Mouse (Mus musculus) activated CD4-positive, CD25-positive, alpha-beta regulatory T cell (primary cell): ENCODE data around the gene Tmem50b. TPM values are rescaled to one million over a fixed set of nuclear protein-coding genes. Genes with fewer than 3 reads are reported as not detected.

Experiments
- polyA plus RNA-seq, 2 experiments: library from polyadenylated mRNA; unstranded; fragments of 100-300 nt; shearing (Covaris generic); gene quantifications; one replicate each; pipeline ENCODE4 v1.2.1; 2017

Tmem50b gene
- 10 to 100 TPM; 36.0 to 42.7 TPM for polyA plus RNA-seq

DNA sequence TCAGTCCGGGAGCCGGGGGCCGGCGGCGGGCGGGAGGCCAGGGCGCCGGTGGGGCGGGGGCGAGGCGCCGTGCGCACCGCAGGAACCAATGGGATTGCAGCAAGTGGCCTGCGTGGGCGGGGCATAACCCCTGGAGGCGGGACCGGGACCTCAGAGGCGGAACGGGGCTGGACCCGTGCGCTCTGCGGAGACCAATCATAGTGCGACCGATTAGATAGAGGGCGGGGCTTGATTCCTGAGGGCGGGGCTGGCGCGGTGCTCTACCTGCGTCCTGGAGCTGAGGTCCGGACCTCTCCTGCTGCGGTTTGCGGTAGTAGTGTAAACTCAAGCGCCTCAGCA is at the start of gene Tmem50b:
Gene Tmem50b (minus strand): TSS at position 129 of the 339 bp plus-strand sequence.

GRCm38 (mm10) chr16:91646681-91647419 is 49.2 kb upstream of the Tmem50b start, which contains the start of gene Gart:
TSS of gene Gart (minus strand) at chr16:91646952.

DNA sequence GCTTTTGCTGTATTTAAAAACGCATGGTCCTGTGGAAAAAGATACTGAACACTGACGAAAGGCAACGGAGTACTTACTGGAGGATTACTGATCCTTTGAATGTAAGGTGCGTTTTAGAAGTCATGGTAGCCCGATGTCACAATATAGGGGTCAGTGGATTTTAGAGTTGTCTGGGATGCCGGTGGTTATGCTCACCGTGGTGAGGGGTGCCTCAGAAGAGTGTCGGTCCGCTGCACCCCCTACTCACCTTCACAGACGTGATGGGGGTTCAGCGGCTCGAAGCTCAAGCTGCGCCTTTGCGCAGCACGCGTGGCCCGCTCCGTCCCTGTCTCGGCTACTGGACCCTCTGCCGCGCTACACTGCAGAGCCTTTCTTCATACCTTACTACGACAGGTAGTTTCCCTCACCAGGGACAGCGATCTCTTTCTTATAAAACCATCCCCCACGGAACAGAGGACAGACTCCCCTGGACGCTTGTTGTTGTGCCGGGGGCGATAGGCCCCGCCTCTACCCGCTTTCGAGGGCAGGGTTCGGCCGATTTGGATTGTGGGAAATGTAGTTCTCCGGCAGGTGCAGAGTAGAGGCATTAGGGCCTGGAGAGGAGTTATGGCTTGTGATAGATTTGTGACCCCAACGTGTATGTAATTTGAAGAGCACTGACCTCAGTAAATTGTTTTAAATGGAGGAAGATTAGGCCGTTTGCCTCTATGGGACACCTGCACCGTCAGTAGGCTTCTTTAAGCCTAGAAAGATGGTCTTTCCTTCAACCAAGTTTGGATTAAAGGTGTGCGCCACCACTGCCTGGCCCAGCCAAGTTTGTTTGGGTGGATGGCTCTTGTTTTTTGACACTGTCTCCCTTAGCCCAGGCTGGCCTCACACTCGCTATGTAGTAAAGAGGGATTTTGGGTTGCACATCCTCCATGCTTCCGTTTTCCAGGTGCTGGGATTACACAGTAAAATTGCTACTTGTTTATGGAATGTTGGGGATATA is 21.2 kb upstream of the Tmem50b start, which contains the start of gene Dnajc28:
Gene Dnajc28 (minus strand): TSS at position 516 of the 991 bp plus-strand sequence.

GRCm38 (mm10) chr16:91546836-91547741 is 50.5 kb downstream of the Tmem50b start, which contains the start of gene Ifngr2:
TSS of gene Ifngr2 (plus strand) at chr16:91547072.

Other genes with a start within 250 kb of the Tmem50b start
- gene Ifnar2, start 225.0 kb downstream of the Tmem50b start, polyA plus RNA-seq: 100 to 1,000 TPM; 108 to 110 TPM
- not detected for gene Gm21970, start 206.1 kb downstream of the Tmem50b start, polyA plus RNA-seq
- 100 to 1,000 TPM in 1 of 2 experiments, 10 to 100 TPM in 1; 84.0 to 129 TPM for gene Il10rb, start 191.6 kb downstream of the Tmem50b start, polyA plus RNA-seq
- gene Ifnar1, start 112.6 kb downstream of the Tmem50b start, polyA plus RNA-seq: 100 to 1,000 TPM in 1 of 2 experiments, 10 to 100 TPM in 1; 92.5 to 155 TPM
- 10 to 100 TPM; 38.0 to 71.5 TPM for gene Ifngr2, start 50.7 kb downstream of the Tmem50b start, polyA plus RNA-seq
- gene Dnajc28, start 21.2 kb upstream of the Tmem50b start, polyA plus RNA-seq: 1 to 10 TPM; 1.4 to 2.1 TPM
- gene Gart, start 49.2 kb upstream of the Tmem50b start, polyA plus RNA-seq: 10 to 100 TPM; 64.2 to 100.0 TPM
- 100 to 1,000 TPM; 121 to 130 TPM for gene Son, start 49.7 kb upstream of the Tmem50b start, polyA plus RNA-seq
- gene Donson, start 91.0 kb upstream of the Tmem50b start, polyA plus RNA-seq: 10 to 100 TPM; 71.1 to 75.7 TPM
- gene Cryzl1, start 131.2 kb upstream of the Tmem50b start, polyA plus RNA-seq: 10 to 100 TPM; 51.5 to 61.8 TPM
- 1 to 10 TPM; 2.1 to 3.0 TPM for gene Itsn1, start 131.5 kb upstream of the Tmem50b start, polyA plus RNA-seq